ENCODE assay signal across 12 mouse cellular contexts in genomic region chr10:122931851-122932550, GRCm38 (mm10).
DNase-seq lines count a peak whose midpoint lies in the region; ATAC-seq lines count a peak whose summit lies in the region.
"Had no signal": no experiment of that assay in that cellular context is flagged by ENCODE, and none has a peak within 500 bp of the region (broad histone marks: within the 10 kb centered on the region; RNA-seq: fewer than 3 reads in every experiment).

No protein-coding gene starts in this region.

- H3K9ac ChIP-seq in forebrain, embryonic 14.5 days (ENCODE audit: low read length): no peak overlapping the region

- peaks cover 35% of the 10 kb centered on the region for H3K4me1 ChIP-seq in forebrain, embryonic 14.5 days (ENCODE audit: control insufficient read depth, insufficient read depth, low read length)

- H3K36me3 ChIP-seq in forebrain, embryonic 14.5 days (ENCODE audit: control insufficient read depth, insufficient read depth, low read length): no peaks in the 10 kb centered on the region
- H3K36me3 ChIP-seq: G1E had no signal

- H3K27me3 ChIP-seq in forebrain, embryonic 14.5 days (replicated peaks; ENCODE audit: control insufficient read depth, insufficient read depth, low read length): no peaks in the 10 kb centered on the region

- no peak overlapping the region for H3K4me3 ChIP-seq in forebrain, embryonic 14.5 days (ENCODE audit: low read depth, low read length)
- H3K4me3 ChIP-seq: myocyte had no signal

- intact Hi-C loops in left cerebral cortex, postnatal 4 days (cut with DNase I): no loop called here

- no peak overlapping the region for H3K4me2 ChIP-seq in forebrain, embryonic 14.5 days (ENCODE audit: low read length)

- ATAC-seq in forebrain, embryonic 14.5 days: peak; percentile 88
- ATAC-seq in cerebellum, adult (ENCODE audit: insufficient number of reproducible peaks, low FRiP score, low TSS enrichment): no peak

- H3K27ac ChIP-seq in forebrain, embryonic 14.5 days (ENCODE audit: low read depth, low read length): peak overlapping the region; percentile 78

- WGBS in forebrain, embryonic 14.5 days: 19% methylated on average over 10 of the region's 10 CpGs

- no peaks in the 10 kb centered on the region for H3K9me3 ChIP-seq in forebrain, embryonic 14.5 days (replicated peaks; ENCODE audit: control insufficient read depth, low read length)

- peak; percentile 12 for DNase-seq in testis, postnatal 14 days (ENCODE audit: low spot score)
- DNase-seq in testis, postnatal 10 days (ENCODE audit: low spot score): no peak
- peak; percentile 88 for DNase-seq in forebrain, embryonic 14.5 days (ENCODE audit: low spot score)
- DNase-seq in mesoderm, embryonic 11.5 days (ENCODE audit: low read depth, low spot score): peak; percentile 68
- DNase-seq in left cerebral cortex, postnatal 4 days: no peak
- no peak for DNase-seq in layer of hippocampus, postnatal 25 days (ENCODE audit: extremely low spot score in 1 of 2, low spot score in 1 of 2)
- DNase-seq: adrenal gland, adult 8-10 months; lung, adult 2 months; thymus, postnatal 14 days had no signal

Comparison
In these comparisons a context has a peak if more than half of its experiments do, and no peak if none do; other contexts are left out.
1. DNase-seq: peak in testis, postnatal 14 days (single experiment), forebrain, embryonic 14.5 days (single experiment) and mesoderm, embryonic 11.5 days (single experiment); none in testis, postnatal 10 days (single experiment), left cerebral cortex, postnatal 4 days (single experiment) and layer of hippocampus, postnatal 25 days (0 of 2).